Comparison of ENCODE assay signal across 9 mouse cellular contexts in genomic region chr7:127716992-127717391, GRCm38 (mm10). TPM values are rescaled to one million over a fixed set of nuclear protein-coding genes. Genes with fewer than 3 reads are reported as not detected.
DNase-seq lines count a peak whose midpoint lies in the region; ATAC-seq and TF ChIP-seq lines count a peak whose summit lies in the region.
"Had no signal": no experiment of that assay in that cellular context is flagged by ENCODE, and none has a peak within 500 bp of the region (broad histone marks: within the 10 kb centered on the region; RNA-seq: fewer than 3 reads in every experiment).

No protein-coding gene starts in this region.

- peak; percentile 68 for TF ChIP-seq CTCF in kidney, postnatal 0 days (IDR thresholded peaks at IDR 0.05; ENCODE audit: low read depth)

- peaks cover 45% of the 10 kb centered on the region for H3K4me1 ChIP-seq in forebrain, embryonic 10.5 days
- peaks cover 19% of the 10 kb centered on the region for H3K4me1 ChIP-seq in heart, embryonic 15.5 days (replicated peaks)
- peaks cover 7% of the 10 kb centered on the region for H3K4me1 ChIP-seq in kidney, postnatal 0 days (replicated peaks; ENCODE audit: insufficient read depth, low read length)
- peaks cover 25% of the 10 kb centered on the region for H3K4me1 ChIP-seq in liver, embryonic 13.5 days (replicated peaks)

- peak overlapping the region; percentile 53 for H3K4me3 ChIP-seq in forebrain, embryonic 10.5 days
- H3K4me3 ChIP-seq in heart, embryonic 15.5 days: peak overlapping the region; percentile 40
- peak overlapping the region; percentile 19 for H3K4me3 ChIP-seq in kidney, postnatal 0 days (replicated peaks; ENCODE audit: low read depth, low read length)
- peak overlapping the region; percentile 49 for H3K4me3 ChIP-seq in liver, embryonic 13.5 days (replicated peaks)

- H3K4me2 ChIP-seq in heart, embryonic 15.5 days: peak overlapping the region; percentile 75
- peak overlapping the region; percentile 48 for H3K4me2 ChIP-seq in kidney, postnatal 0 days (ENCODE audit: low read length)
- H3K4me2 ChIP-seq in liver, embryonic 13.5 days: peak overlapping the region; percentile 78

- no peaks in the 10 kb centered on the region for H3K9me3 ChIP-seq in forebrain, embryonic 10.5 days
- H3K9me3 ChIP-seq in heart, embryonic 15.5 days (replicated peaks): no peaks in the 10 kb centered on the region
- H3K9me3 ChIP-seq in kidney, postnatal 0 days (replicated peaks; ENCODE audit: low read length): no peaks in the 10 kb centered on the region
- H3K9me3 ChIP-seq in liver, embryonic 13.5 days (replicated peaks): no peaks in the 10 kb centered on the region

- peaks cover 5% of the 10 kb centered on the region; the same call in 1 of the 2 replicates for H3K27me3 ChIP-seq in forebrain, embryonic 10.5 days (ENCODE audit: poor library complexity, severe bottlenecking)
- peaks cover 8% of the 10 kb centered on the region; the same call in 1 of the 2 replicates for H3K27me3 ChIP-seq in heart, embryonic 15.5 days
- H3K27me3 ChIP-seq in kidney, postnatal 0 days (ENCODE audit: insufficient read depth, low read length): no peaks in the 10 kb centered on the region
- H3K27me3 ChIP-seq in liver, embryonic 13.5 days: peaks cover 11% of the 10 kb centered on the region

- peak overlapping the region; percentile 84 for H3K27ac ChIP-seq in forebrain, embryonic 10.5 days
- no peak overlapping the region for H3K27ac ChIP-seq in heart, embryonic 15.5 days
- no peak overlapping the region for H3K27ac ChIP-seq in kidney, postnatal 0 days
- H3K27ac ChIP-seq in liver, embryonic 13.5 days: no peak overlapping the region

- H3K9ac ChIP-seq in heart, embryonic 15.5 days: peak overlapping the region; percentile 48
- peak overlapping the region; percentile 49 for H3K9ac ChIP-seq in kidney, postnatal 0 days (ENCODE audit: low read depth, low read length)
- peak overlapping the region; percentile 62 for H3K9ac ChIP-seq in liver, embryonic 13.5 days

- 0 out of 2 replicates have a peak, but pooled peaks have one; percentile 34 for ATAC-seq in heart, embryonic 15.5 days (replicated peaks; ENCODE audit: insufficient number of reproducible peaks, insufficient read depth, low FRiP score, low read depth)
- peak; percentile 60; the same call in 1 of the 2 replicates for ATAC-seq in kidney, postnatal 0 days (replicated peaks; ENCODE audit: low FRiP score, low read depth)
- peak; percentile 66 for ATAC-seq in liver, embryonic 13.5 days (ENCODE audit: low read depth)
- peak; percentile 42; the same call in 1 of the 2 replicates for ATAC-seq in monocyte, adult 5-6 weeks (replicated peaks; ENCODE audit: insufficient number of reproducible peaks, low FRiP score, low TSS enrichment, poor library complexity, severe bottlenecking)

- WGBS in forebrain, embryonic 10.5 days: 1% methylated on average over 41 of the region's 41 CpGs
- WGBS in heart, embryonic 15.5 days: 2% methylated on average over 41 of the region's 41 CpGs
- WGBS in kidney, postnatal 0 days: under 1% methylated on average over 41 of the region's 41 CpGs
- 1% methylated on average over 41 of the region's 41 CpGs for WGBS in liver, embryonic 13.5 days (ENCODE audit: insufficient replicate concordance)

- peak; percentile 41 for DNase-seq in A20 (ENCODE audit: low read depth, low spot score)
- peak; percentile 43 for DNase-seq in c-Kit-positive CD71-positive TER-119-positive erythroid progenitor cells, embryonic 14.5 days (ENCODE audit: low spot score)
- peak; percentile 71 for DNase-seq in forebrain, embryonic 10.5 days (ENCODE audit: extremely low spot score, low spot score)
- DNase-seq in kidney, postnatal 0 days (ENCODE audit: low spot score): peak; percentile 75
- DNase-seq in liver, embryonic 13.5 days: peak; percentile 50
- peak; percentile 48 to 58 for DNase-seq in spleen, postnatal 36 days (ENCODE audit: low spot score in 2 of 2)

- H3K36me3 ChIP-seq in forebrain, embryonic 10.5 days (replicated peaks): peaks cover 2% of the 10 kb centered on the region; the same call in 1 of the 2 replicates
- no peaks in the 10 kb centered on the region for H3K36me3 ChIP-seq in heart, embryonic 15.5 days
- no peaks in the 10 kb centered on the region for H3K36me3 ChIP-seq in kidney, postnatal 0 days (ENCODE audit: insufficient read depth, low read length)
- no peaks in the 10 kb centered on the region for H3K36me3 ChIP-seq in liver, embryonic 13.5 days

RNA-seq across cellular contexts. Expression of gene Ctf1, which starts 4.5 kb away (rescaled TPM):
- 5.9 and 6.0 TPM in 2 replicates for polyA plus RNA-seq in forebrain, embryonic 10.5 days (2016; fragmentation: Nextera tagmentation; extraction: Ambion mirVana)
- 4.7 and 8.4 TPM in 2 replicates for polyA plus RNA-seq in heart, embryonic 15.5 days (2015; fragmentation: Nextera tagmentation; extraction: Ambion mirVana)
- polyA plus RNA-seq in kidney, postnatal 0 days (2015; fragmentation: Nextera tagmentation; extraction: Ambion mirVana): 14.5 and 15.9 TPM in 2 replicates
- 1.8 and 2.2 TPM in 2 replicates for polyA plus RNA-seq in liver, embryonic 13.5 days (2015; fragmentation: Nextera tagmentation; extraction: Ambion mirVana)
- total RNA-seq in monocyte, adult 5-6 weeks (2017): not detected in 3 replicates

RNA-seq across cellular contexts. Expression of gene Bcl7c, which starts 8.3 kb away (rescaled TPM):
- 44.5 and 50.4 TPM in 2 replicates for polyA plus RNA-seq in forebrain, embryonic 10.5 days (2016; fragmentation: Nextera tagmentation; extraction: Ambion mirVana)
- polyA plus RNA-seq in heart, embryonic 15.5 days (2015; fragmentation: Nextera tagmentation; extraction: Ambion mirVana): 37.2 and 45.7 TPM in 2 replicates
- 56.1 and 70.9 TPM in 2 replicates for polyA plus RNA-seq in kidney, postnatal 0 days (2015; fragmentation: Nextera tagmentation; extraction: Ambion mirVana)
- 26.9 and 28.9 TPM in 2 replicates for polyA plus RNA-seq in liver, embryonic 13.5 days (2015; fragmentation: Nextera tagmentation; extraction: Ambion mirVana)
- 22.5 to 27.9 TPM (median 23.5 TPM) in 3 replicates for total RNA-seq in monocyte, adult 5-6 weeks (2017)

RNA-seq across cellular contexts. Expression of gene Ctf2, which starts 15.0 kb away (rescaled TPM):
- 0.33 and 0.39 TPM in 2 replicates for polyA plus RNA-seq in forebrain, embryonic 10.5 days (2016; fragmentation: Nextera tagmentation; extraction: Ambion mirVana)
- polyA plus RNA-seq in heart, embryonic 15.5 days (2015; fragmentation: Nextera tagmentation; extraction: Ambion mirVana): 0.20 TPM in 1 of 2 replicates, not detected in the other
- polyA plus RNA-seq in kidney, postnatal 0 days (2015; fragmentation: Nextera tagmentation; extraction: Ambion mirVana): 0.08 TPM in 1 of 2 replicates, not detected in the other
- polyA plus RNA-seq in liver, embryonic 13.5 days (2015; fragmentation: Nextera tagmentation; extraction: Ambion mirVana): 0.07 and 0.16 TPM in 2 replicates
- 0.64 to 0.76 TPM in 2 of 3 replicates, not detected in the other for total RNA-seq in monocyte, adult 5-6 weeks (2017)
- total RNA-seq: left cerebral cortex, postnatal 10 days had no signal

RNA-seq across cellular contexts. Expression of gene Fbxl19, which starts 27.4 kb away (rescaled TPM):
- polyA plus RNA-seq in forebrain, embryonic 10.5 days (2016; fragmentation: Nextera tagmentation; extraction: Ambion mirVana): 7.6 and 8.2 TPM in 2 replicates
- 1.4 and 2.2 TPM in 2 replicates for polyA plus RNA-seq in heart, embryonic 15.5 days (2015; fragmentation: Nextera tagmentation; extraction: Ambion mirVana)
- 2.8 and 3.5 TPM in 2 replicates for polyA plus RNA-seq in kidney, postnatal 0 days (2015; fragmentation: Nextera tagmentation; extraction: Ambion mirVana)
- polyA plus RNA-seq in liver, embryonic 13.5 days (2015; fragmentation: Nextera tagmentation; extraction: Ambion mirVana): 3.1 and 3.3 TPM in 2 replicates
- total RNA-seq in monocyte, adult 5-6 weeks (2017): 2.1 to 8.5 TPM (median 3.1 TPM) in 3 replicates

RNA-seq across cellular contexts. Expression of gene Orai3, which starts 52.6 kb away (rescaled TPM):
- 8.4 and 9.8 TPM in 2 replicates for polyA plus RNA-seq in forebrain, embryonic 10.5 days (2016; fragmentation: Nextera tagmentation; extraction: Ambion mirVana)
- polyA plus RNA-seq in heart, embryonic 15.5 days (2015; fragmentation: Nextera tagmentation; extraction: Ambion mirVana): 15.6 and 21.7 TPM in 2 replicates
- 27.2 and 30.1 TPM in 2 replicates for polyA plus RNA-seq in kidney, postnatal 0 days (2015; fragmentation: Nextera tagmentation; extraction: Ambion mirVana)
- 11.2 and 11.4 TPM in 2 replicates for polyA plus RNA-seq in liver, embryonic 13.5 days (2015; fragmentation: Nextera tagmentation; extraction: Ambion mirVana)
- total RNA-seq in monocyte, adult 5-6 weeks (2017): 31.9 to 44.5 TPM (median 35.2 TPM) in 3 replicates
